Mouse (Mus musculus) heart, postnatal 0 days (tissue): ENCODE data around the gene Hadha. TPM values are rescaled to one million over a fixed set of nuclear protein-coding genes. Genes with fewer than 3 reads are reported as not detected.

Source experiments
- ATAC-seq: fragments of 200-750 bp; cut with Nextera tagmentation; 2 replicates; pipeline ENCODE4 v1.8.0; 2017; ENCODE audit warnings: low read depth, moderate number of reproducible peaks, moderate library complexity; ENCODE audit not compliant: insufficient read depth
- DNase-seq: peaks from one replicate; pipeline ENCODE4 v3.0.0-alpha.2; 2016; ENCODE audit warnings: low spot score
- H3K27ac ChIP-seq: fragments of 300-500 bp; sonication (generic); 2 replicates; pipeline ENCODE4 v1.5.1; 2014; ENCODE audit warnings: low read depth, mild to moderate bottlenecking
- H3K27me3 ChIP-seq: fragments of 300-500 bp; sonication (generic); 2 replicates; pipeline ENCODE4 v1.6.1; 2014; ENCODE audit warnings: low read length, mixed read lengths; ENCODE audit not compliant: control insufficient read depth, insufficient read depth
- H3K36me3 ChIP-seq: fragments of 300-500 bp; sonication (generic); replicated peaks from 2 replicates; pipeline ENCODE4 v1.6.1; 2014; ENCODE audit warnings: low read length, mixed read lengths; ENCODE audit not compliant: control insufficient read depth, insufficient read depth
- H3K4me1 ChIP-seq: fragments of 300-500 bp; sonication (generic); 2 replicates; pipeline ENCODE4 v1.6.1; 2014; ENCODE audit warnings: antibody characterized with exemption; ENCODE audit not compliant: control insufficient read depth, insufficient read depth
- H3K4me2 ChIP-seq: fragments of 300-500 bp; sonication (generic); 2 replicates; pipeline ENCODE4 v1.6.1; 2014; ENCODE audit warnings: low read depth, mild to moderate bottlenecking, low read length, moderate library complexity
- H3K4me3 ChIP-seq: fragments of 300-500 bp; sonication (generic); 2 replicates; pipeline ENCODE4 v1.5.1; 2014; ENCODE audit warnings: low read depth, low read length
- H3K9ac ChIP-seq: fragments of 300-500 bp; sonication (generic); replicated peaks from 2 replicates; pipeline ENCODE4 v1.6.1; 2014; ENCODE audit warnings: low read depth, low read length, mixed read lengths
- H3K9me3 ChIP-seq: fragments of 300-500 bp; sonication (generic); replicated peaks from 2 replicates; pipeline ENCODE4 v1.6.1; 2016; ENCODE audit warnings: low read length; ENCODE audit not compliant: control insufficient read depth
- CTCF ChIP-seq: IDR thresholded peaks from 2 replicates; pipeline ENCODE4 v1.5.1; 2016; ENCODE audit warnings: antibody characterized with exemption, control low read depth, low read depth
- EP300 ChIP-seq: IDR thresholded peaks from 2 replicates; pipeline ENCODE4 v1.6.1; 2016; ENCODE audit warnings: antibody characterized with exemption, low read depth
- WGBS: fragments of 180-500 bp; shearing (Covaris S2); extraction: QIAGEN DNeasy Blood & Tissue Kit; methylation state at CpG from one replicate; pipeline ENCODE4 v1.1.7; 2014; 5-methylcytosine and 5-hydroxymethylcytosine counted together
- polyA plus RNA-seq: library from polyadenylated mRNA; unstranded; fragments of >200 nt; fragmentation: Nextera tagmentation; extraction: Ambion mirVana; gene quantifications from 2 replicates; pipeline ENCODE4 v1.2.1, GENCODE M21; 2015
- total RNA-seq: library from RNA; depleted of rRNA; stranded (reverse); fragments of >200 nt; gene quantifications from 2 replicates; pipeline ENCODE4 v1.2.3, GENCODE M21; 2014; ENCODE audit warnings: low replicate concordance; rRNA removed

Hadha gene
- total RNA-seq, result 368 and 497 TPM in 2 replicates
- 722 and 748 TPM in 2 replicates for polyA plus RNA-seq

- peaks cover 2% of the 10 kb centered on the region; the same call in 1 of the 2 replicates for H3K36me3 ChIP-seq
- H3K27ac ChIP-seq, result peak within 1 kb of the TSS; percentile 98
- WGBS, result under 1% methylated on average over 53 of the region's 53 CpGs
- H3K4me1 ChIP-seq, result peaks cover 28% of the 10 kb centered on the region
- no peaks in the 10 kb centered on the region for H3K27me3 ChIP-seq
- DNase-seq (peak; percentile 90), ATAC-seq (peak; percentile 81)
- TF ChIP-seq EP300 (peak; percentile 95), CTCF (no peak)
- H3K9me3 ChIP-seq, result no peaks in the 10 kb centered on the region
- H3K4me3 ChIP-seq, result peak within 1 kb of the TSS; percentile 94
- H3K9ac ChIP-seq, result peak within 1 kb of the TSS; percentile 100
- H3K4me2 ChIP-seq, result peak within 1 kb of the TSS; percentile 81
These were observed at the start of gene Hadha, which contains the start of gene Hadhb for GRCm38 (mm10) chr5:30154474-30155394. Gene Hadha, minus strand, starts transcription at chr5:30155162. Gene Hadhb, plus strand, starts transcription at chr5:30155248.

- ATAC-seq (no peak), DNase-seq (no peak)
- Histone ChIP-seq H3K4me1 (peaks cover 8% of the 10 kb centered on the region; the same call in 1 of the 2 replicates), H3K4me3 (no peak overlapping the region), H3K4me2 (no peak overlapping the region), H3K9me3 (no peaks in the 10 kb centered on the region), H3K27me3 (no peaks in the 10 kb centered on the region), H3K27ac (no peak overlapping the region), H3K9ac (no peak overlapping the region), H3K36me3 (no peaks in the 10 kb centered on the region)
- WGBS, result 50% methylated on average over 1 of the region's 1 CpGs
- no peak for TF ChIP-seq EP300
- TF ChIP-seq CTCF, result no peak
These were observed 49.5 kb upstream of the Hadha start for GRCm38 (mm10) chr5:30204441-30204840.

GRCm38 (mm10) chr5:30203216-30203885, 48.4 kb upstream of the Hadha start:
- H3K4me3 ChIP-seq, result no peak overlapping the region
- H3K4me1 ChIP-seq, result no peaks in the 10 kb centered on the region
- no peaks in the 10 kb centered on the region for H3K27me3 ChIP-seq
- no peak for TF ChIP-seq EP300
- no peak for TF ChIP-seq CTCF
- H3K27ac ChIP-seq, result no peak overlapping the region
- no peak overlapping the region for H3K4me2 ChIP-seq
- ATAC-seq (no peak), DNase-seq (no peak)
- 75% methylated on average over 10 of the region's 10 CpGs for WGBS
- H3K36me3 ChIP-seq, result no peaks in the 10 kb centered on the region
- no peaks in the 10 kb centered on the region for H3K9me3 ChIP-seq
- H3K9ac ChIP-seq, result no peak overlapping the region

- H3K9ac ChIP-seq, result no peak overlapping the region
- H3K27me3 ChIP-seq, result no peaks in the 10 kb centered on the region
- WGBS, result 87% methylated on average over 7 of the region's 7 CpGs
- no peaks in the 10 kb centered on the region for H3K4me1 ChIP-seq
- TF ChIP-seq EP300 (no peak), CTCF (no peak)
- DNase-seq (no peak), ATAC-seq (no peak)
- no peaks in the 10 kb centered on the region for H3K9me3 ChIP-seq
- no peak overlapping the region for H3K4me2 ChIP-seq
- no peaks in the 10 kb centered on the region for H3K36me3 ChIP-seq
- H3K27ac ChIP-seq, result no peak overlapping the region
- no peak overlapping the region for H3K4me3 ChIP-seq
These were observed 47.3 kb upstream of the Hadha start for GRCm38 (mm10) chr5:30202221-30202620.

- Histone ChIP-seq H3K4me2 (no peak overlapping the region), H3K27me3 (no peaks in the 10 kb centered on the region), H3K9me3 (no peaks in the 10 kb centered on the region), H3K4me3 (no peak overlapping the region), H3K4me1 (no peaks in the 10 kb centered on the region), H3K27ac (no peak overlapping the region), H3K36me3 (no peaks in the 10 kb centered on the region), H3K9ac (no peak overlapping the region)
- ATAC-seq (peak; percentile 66), DNase-seq (peak; percentile 61)
- TF ChIP-seq CTCF, result peak; percentile 90
- TF ChIP-seq EP300, result no peak
- WGBS, result 39% methylated on average over 5 of the region's 5 CpGs
These were observed 46.6 kb upstream of the Hadha start for GRCm38 (mm10) chr5:30201521-30201920.
